Mouse (Mus musculus) embryonic facial prominence, embryonic 14.5 days (tissue): Measurements from ENCODE around the gene Cyp2d34. TPM values are rescaled to one million over a fixed set of nuclear protein-coding genes. Genes with fewer than 3 reads are reported as not detected.

Source experiments
- ATAC-seq: fragments of 200-750 bp; cut with Nextera tagmentation; 2 replicates; pipeline ENCODE4 v1.8.0; 2017; ENCODE audit warnings: low read depth, moderate number of reproducible peaks, moderate TSS enrichment
- DNase-seq: peaks from one replicate; pipeline ENCODE4 v3.0.0-alpha.2; 2015; ENCODE audit warnings: low spot score
- H3K27ac ChIP-seq: fragments of 300-500 bp; sonication (generic); replicated peaks from 2 replicates; pipeline ENCODE4 v1.5.1; 2014; ENCODE audit warnings: low read depth, mild to moderate bottlenecking, low read length, moderate library complexity
- H3K27me3 ChIP-seq: fragments of 300-500 bp; sonication (generic); replicated peaks from 2 replicates; pipeline ENCODE4 v1.6.1; 2014; ENCODE audit warnings: low read length; ENCODE audit not compliant: control insufficient read depth, insufficient read depth
- H3K36me3 ChIP-seq: fragments of 300-500 bp; sonication (generic); 2 replicates; pipeline ENCODE4 v1.6.1; 2014; ENCODE audit warnings: low read length, mixed read lengths; ENCODE audit not compliant: control insufficient read depth, insufficient read depth
- H3K4me1 ChIP-seq: fragments of 300-500 bp; sonication (generic); 2 replicates; pipeline ENCODE4 v1.6.1; 2014; ENCODE audit warnings: antibody characterized with exemption, low read length; ENCODE audit not compliant: control insufficient read depth, insufficient read depth
- H3K4me2 ChIP-seq: fragments of 300-500 bp; sonication (generic); 2 replicates; pipeline ENCODE4 v1.6.1; 2014; ENCODE audit warnings: low read depth, mild to moderate bottlenecking, low read length, moderate library complexity, mixed read lengths
- H3K4me3 ChIP-seq: fragments of 300-500 bp; sonication (generic); 2 replicates; pipeline ENCODE4 v1.5.1; 2014; ENCODE audit warnings: low read depth, mild to moderate bottlenecking, low read length
- H3K9ac ChIP-seq: fragments of 300-500 bp; sonication (generic); 2 replicates; pipeline ENCODE4 v1.6.1; 2014; ENCODE audit warnings: low read depth, mild to moderate bottlenecking, low read length, moderate library complexity, mixed read lengths
- H3K9me3 ChIP-seq: fragments of 300-500 bp; sonication (generic); 2 replicates; pipeline ENCODE4 v1.6.1; 2016; ENCODE audit warnings: low read length; ENCODE audit not compliant: control insufficient read depth
- WGBS: fragments of 180-500 bp; shearing (Covaris S2); extraction: QIAGEN DNeasy Blood & Tissue Kit; methylation state at CpG from one replicate; pipeline ENCODE4 v1.1.7; 2014; 5-methylcytosine and 5-hydroxymethylcytosine counted together
- polyA plus RNA-seq: library from polyadenylated mRNA; unstranded; fragments of >200 nt; fragmentation: Nextera tagmentation; extraction: Ambion mirVana; gene quantifications from 2 replicates; pipeline ENCODE4 v1.2.1, GENCODE M21; 2014

Cyp2d34 gene
- polyA plus RNA-seq, 1 experiment from 2014 or later = not detected

DNA sequence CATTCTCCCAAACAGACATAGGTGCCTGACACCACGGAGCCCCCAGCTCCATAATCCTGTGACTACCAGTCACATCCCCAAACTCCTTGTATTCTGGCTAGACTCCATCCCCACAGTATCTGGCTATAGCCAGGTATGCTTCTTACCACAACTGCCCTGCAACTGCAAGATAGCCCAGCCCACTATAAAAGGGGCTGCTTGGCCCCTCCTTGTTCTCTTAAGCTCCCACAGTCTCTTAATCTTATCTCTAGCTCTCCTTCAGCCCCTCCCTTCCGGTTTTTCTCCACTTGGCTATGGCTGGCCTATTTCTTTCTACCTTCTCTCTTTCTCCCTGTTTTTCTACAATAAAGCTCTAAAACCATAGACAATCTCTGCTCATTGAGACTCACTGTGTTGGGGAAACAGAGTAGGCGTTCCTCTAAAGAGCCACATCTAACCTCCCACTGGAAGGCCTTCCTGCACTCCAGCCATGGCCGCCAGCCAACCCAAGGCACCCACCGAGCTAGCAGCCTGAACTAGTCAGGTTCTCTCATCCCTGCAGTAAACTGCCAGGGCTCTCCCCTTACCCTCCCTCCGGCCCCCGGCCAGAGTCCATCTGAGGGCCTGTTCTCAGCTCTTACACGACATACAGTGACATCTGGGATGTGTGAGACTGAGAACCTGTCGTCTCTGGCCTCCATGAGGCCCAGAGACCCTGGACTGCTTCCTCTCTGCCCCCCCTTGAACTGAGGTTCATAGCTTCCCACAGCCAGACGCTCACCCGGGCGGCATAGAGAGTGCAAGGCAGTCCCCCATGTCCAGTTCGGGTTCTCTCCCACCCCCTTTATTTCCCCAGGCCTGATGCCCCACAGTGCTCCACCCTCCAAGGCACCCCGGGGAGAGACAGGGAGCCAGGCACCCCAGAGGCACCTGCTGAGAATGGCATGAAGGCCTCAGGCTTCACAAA lies 16.7 kb upstream of the Cyp2d34 start:
- no peaks in the 10 kb centered on the region for H3K9me3 ChIP-seq
- no peaks in the 10 kb centered on the region for H3K36me3 ChIP-seq
- H3K27me3 ChIP-seq = no peaks in the 10 kb centered on the region
- ATAC-seq (no peak), DNase-seq (no peak)
- WGBS = 78% methylated on average over 14 of the region's 14 CpGs
- no peak overlapping the region for H3K9ac ChIP-seq
- no peak overlapping the region for H3K27ac ChIP-seq
- no peak overlapping the region for H3K4me3 ChIP-seq
- H3K4me1 ChIP-seq = no peaks in the 10 kb centered on the region
- H3K4me2 ChIP-seq = no peak overlapping the region

DNA sequence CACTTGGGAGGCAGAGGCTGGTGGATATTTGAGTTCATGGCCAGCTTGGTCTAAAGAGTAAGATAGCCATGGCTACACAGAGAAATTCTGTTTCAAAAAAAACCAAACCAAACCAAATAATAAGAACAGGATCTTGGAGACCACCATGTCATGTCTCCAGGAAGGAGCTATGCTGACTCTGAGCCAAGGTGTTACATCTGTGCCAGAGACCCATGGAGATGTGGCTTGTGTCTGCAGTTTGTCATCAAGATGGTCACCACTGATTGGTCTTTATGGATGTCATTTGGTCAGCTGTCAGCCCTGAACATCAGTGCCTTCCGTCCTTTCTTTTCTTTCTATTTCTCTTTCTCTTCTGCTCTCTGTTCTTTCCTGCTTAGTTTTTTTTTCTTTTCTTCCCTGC lies 14.2 kb upstream of the Cyp2d34 start:
- DNase-seq (no peak), ATAC-seq (no peak)
- Histone ChIP-seq H3K36me3 (no peaks in the 10 kb centered on the region), H3K9me3 (no peaks in the 10 kb centered on the region), H3K4me1 (no peaks in the 10 kb centered on the region), H3K9ac (no peak overlapping the region), H3K4me3 (no peak overlapping the region), H3K27ac (no peak overlapping the region), H3K4me2 (no peak overlapping the region), H3K27me3 (no peaks in the 10 kb centered on the region)
- 87% methylated on average over 1 of the region's 1 CpGs for WGBS

- H3K4me3 ChIP-seq = no peak overlapping the region
- WGBS = 80% methylated on average over 1 of the region's 1 CpGs
- no peaks in the 10 kb centered on the region for H3K9me3 ChIP-seq
- H3K9ac ChIP-seq = no peak overlapping the region
- no peak overlapping the region for H3K27ac ChIP-seq
- no peaks in the 10 kb centered on the region for H3K4me1 ChIP-seq
- ATAC-seq (no peak), DNase-seq (no peak)
- no peaks in the 10 kb centered on the region for H3K27me3 ChIP-seq
- no peak overlapping the region for H3K4me2 ChIP-seq
- no peaks in the 10 kb centered on the region for H3K36me3 ChIP-seq
Measured at GRCm38 (mm10) chr15:82621993-82622392, 1.2 kb upstream of the Cyp2d34 start.

GRCm38 (mm10) chr15:82618362-82619020 lies 2.3 kb downstream of the Cyp2d34 start:
- ATAC-seq (no peak), DNase-seq (no peak)
- no peak overlapping the region for H3K4me3 ChIP-seq
- no peak overlapping the region for H3K4me2 ChIP-seq
- H3K27ac ChIP-seq = no peak overlapping the region
- H3K27me3 ChIP-seq = no peaks in the 10 kb centered on the region
- H3K9me3 ChIP-seq = no peaks in the 10 kb centered on the region
- WGBS = 93% methylated on average over 9 of the region's 9 CpGs
- H3K36me3 ChIP-seq = no peaks in the 10 kb centered on the region
- H3K9ac ChIP-seq = no peak overlapping the region
- no peaks in the 10 kb centered on the region for H3K4me1 ChIP-seq

- H3K27me3 ChIP-seq = no peaks in the 10 kb centered on the region
- H3K4me3 ChIP-seq = no peak overlapping the region
- H3K36me3 ChIP-seq = no peaks in the 10 kb centered on the region
- ATAC-seq (no peak), DNase-seq (no peak)
- no peaks in the 10 kb centered on the region for H3K9me3 ChIP-seq
- no peaks in the 10 kb centered on the region for H3K4me1 ChIP-seq
- H3K27ac ChIP-seq = no peak overlapping the region
- H3K4me2 ChIP-seq = no peak overlapping the region
- H3K9ac ChIP-seq = no peak overlapping the region
- WGBS = 78% methylated on average over 9 of the region's 9 CpGs
Measured at GRCm38 (mm10) chr15:82582621-82583020, 38.1 kb downstream of the Cyp2d34 start.

GRCm38 (mm10) chr15:82579071-82579470 lies 41.7 kb downstream of the Cyp2d34 start:
- Histone ChIP-seq H3K9me3 (no peaks in the 10 kb centered on the region), H3K4me3 (no peak overlapping the region), H3K9ac (no peak overlapping the region), H3K4me2 (no peak overlapping the region), H3K36me3 (no peaks in the 10 kb centered on the region), H3K27me3 (no peaks in the 10 kb centered on the region), H3K4me1 (no peaks in the 10 kb centered on the region), H3K27ac (no peak overlapping the region)
- WGBS = 68% methylated on average over 2 of the region's 2 CpGs
- no peak for DNase-seq
- no peak for ATAC-seq

DNA sequence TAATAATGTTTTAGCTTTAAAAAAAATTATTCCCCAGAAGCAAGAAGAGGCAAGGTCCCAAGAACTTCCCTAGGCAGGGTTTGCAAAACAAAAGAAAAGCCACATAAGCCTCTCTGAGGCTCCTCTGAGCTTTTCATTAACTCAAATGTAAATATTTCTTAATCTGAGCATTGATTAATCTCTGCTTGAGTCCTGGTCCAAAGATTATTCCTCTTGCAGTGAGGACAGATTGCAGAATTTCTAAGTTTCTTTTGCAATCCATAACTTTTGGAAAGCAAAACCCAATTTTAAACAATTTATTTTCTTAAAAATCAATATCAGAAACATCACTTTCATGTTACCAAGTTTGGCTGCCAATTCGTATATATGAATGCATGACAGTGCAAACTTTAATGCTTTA lies 47.9 kb downstream of the Cyp2d34 start:
- Histone ChIP-seq H3K9ac (no peak overlapping the region), H3K4me1 (no peaks in the 10 kb centered on the region), H3K4me3 (no peak overlapping the region), H3K27me3 (no peaks in the 10 kb centered on the region), H3K36me3 (no peaks in the 10 kb centered on the region), H3K4me2 (no peak overlapping the region), H3K9me3 (no peaks in the 10 kb centered on the region), H3K27ac (no peak overlapping the region)
- no peak for DNase-seq
- no peak for ATAC-seq
- WGBS = 81% methylated on average over 1 of the region's 1 CpGs
